Mouse (Mus musculus): ENCODE results near the gene Sept9.

Sept9 gene

DNA sequence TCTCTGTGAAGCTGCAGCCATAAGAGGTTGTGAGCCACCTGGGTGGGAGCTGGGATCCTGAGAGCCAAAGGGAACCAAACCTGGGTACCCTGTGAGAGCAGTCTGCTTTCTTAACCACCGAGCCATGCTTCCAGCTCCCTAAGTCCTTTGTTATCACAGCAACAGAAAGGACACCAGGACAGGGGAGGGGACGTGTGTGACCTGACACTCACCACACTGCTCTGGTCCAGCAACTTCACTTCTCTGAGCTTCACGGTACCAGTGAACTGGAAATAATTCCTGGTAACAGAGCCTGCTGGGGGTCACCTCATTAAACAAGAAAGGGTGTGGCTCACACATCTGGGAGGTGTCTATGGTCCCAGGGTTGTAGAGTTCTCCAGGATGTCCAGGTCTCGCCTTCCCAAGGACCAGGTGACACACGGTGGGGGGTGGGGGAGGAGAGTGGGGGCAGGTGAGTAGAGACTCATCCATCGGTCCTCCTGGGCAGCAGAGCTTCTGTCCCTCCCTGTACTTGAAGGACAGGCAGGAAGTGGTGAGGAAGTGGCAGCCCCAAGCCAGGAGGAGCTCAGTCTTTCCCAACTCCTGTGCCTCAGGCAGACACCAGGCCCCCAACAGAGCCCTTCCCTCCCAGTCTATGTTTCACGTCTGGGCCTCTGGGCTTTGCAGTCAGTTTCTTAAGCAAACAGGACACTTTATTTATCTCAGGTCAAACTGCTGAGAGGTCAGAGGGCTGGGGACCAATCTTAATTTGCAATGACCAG is 191.5 kb downstream of the Sept9 start:
- DNase-seq = no peak

GRCm38 (mm10) chr11:117392251-117392650 is 192.8 kb downstream of the Sept9 start:
- no peak for DNase-seq

DNA sequence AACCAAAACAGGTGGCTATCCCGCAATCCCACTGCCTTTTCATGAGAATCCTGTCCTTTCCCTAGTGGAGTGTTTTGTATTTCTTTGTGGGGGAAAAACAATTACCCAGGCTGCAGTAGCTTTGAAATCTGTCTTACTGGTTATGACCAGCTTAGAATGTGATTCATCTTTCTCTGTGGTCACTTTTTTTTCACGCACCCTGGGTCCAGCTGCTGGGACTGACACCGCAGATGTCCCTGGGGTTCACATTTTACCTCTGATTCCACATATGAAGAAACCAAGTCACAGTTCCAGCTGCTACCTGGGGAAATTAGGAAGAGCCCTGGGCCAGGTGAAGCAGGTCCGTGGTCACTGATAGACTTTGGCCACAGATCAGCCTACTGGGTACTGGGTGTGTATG is 194.3 kb downstream of the Sept9 start:
- no peak for DNase-seq

DNA sequence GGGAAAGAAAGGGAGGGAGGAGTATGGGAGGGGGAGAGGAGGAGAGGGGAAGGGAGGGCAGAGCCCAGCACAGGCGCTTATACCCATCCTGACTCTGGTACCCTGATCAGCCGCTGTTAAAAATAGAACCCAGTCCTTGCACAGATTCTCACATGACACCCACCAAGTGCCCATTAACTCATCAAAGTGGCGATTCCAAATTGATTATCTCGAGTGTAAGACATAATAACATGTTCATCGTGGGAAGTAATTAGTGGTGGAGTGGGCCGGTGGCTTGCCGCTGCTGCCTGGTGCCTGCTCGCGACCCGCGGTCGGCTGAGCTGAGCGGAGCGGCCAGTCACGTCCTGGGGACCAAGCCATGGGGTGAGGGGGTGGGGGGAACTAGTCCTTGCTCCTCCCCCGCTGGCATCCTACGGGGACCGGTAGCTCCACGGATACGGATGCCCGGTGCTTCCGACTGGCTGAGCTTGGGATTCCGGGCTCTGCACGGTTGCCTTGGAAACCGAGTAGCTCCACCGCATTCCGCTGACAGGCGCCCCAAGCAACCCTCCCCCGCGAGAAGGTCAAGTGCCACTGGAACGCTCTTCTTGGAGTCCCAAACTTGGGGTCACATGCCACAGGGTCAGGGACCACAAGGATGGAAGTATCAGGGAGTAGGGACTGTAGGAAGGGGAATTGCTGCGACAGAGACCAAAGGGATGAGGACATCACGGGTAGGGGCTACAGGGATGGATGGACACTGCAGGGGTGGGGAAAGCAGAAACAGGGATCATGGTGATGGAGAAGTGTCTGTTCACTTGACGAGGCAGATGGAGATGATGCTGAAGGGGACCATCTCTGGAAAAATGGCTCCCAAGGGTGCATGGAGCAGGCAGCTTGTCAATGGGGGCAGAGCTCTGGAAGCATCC is 195.0 kb downstream of the Sept9 start:
- DNase-seq = no peak

GRCm38 (mm10) chr11:117395228-117395627 is 195.8 kb downstream of the Sept9 start:
- no peak for DNase-seq

DNA sequence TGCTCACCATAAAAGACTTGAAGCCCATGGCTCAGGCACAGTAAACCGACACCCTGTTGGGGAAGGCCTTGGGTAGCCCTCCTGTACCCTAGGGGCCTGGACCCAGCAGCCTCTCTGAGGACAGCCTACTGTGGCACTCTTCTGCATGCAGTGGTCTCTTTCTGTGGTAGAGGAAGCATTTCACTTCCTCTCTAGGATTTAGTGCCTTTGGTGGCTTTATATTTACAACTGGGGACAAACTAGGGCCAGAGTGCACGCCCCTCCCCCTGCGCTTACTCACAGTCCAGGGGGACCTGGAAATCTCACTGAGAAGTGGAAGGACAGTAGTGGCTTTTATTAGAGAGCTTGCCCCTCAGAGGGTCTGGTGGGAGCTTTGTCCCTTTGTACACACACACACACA is 197.5 kb downstream of the Sept9 start:
- DNase-seq = no peak

DNA sequence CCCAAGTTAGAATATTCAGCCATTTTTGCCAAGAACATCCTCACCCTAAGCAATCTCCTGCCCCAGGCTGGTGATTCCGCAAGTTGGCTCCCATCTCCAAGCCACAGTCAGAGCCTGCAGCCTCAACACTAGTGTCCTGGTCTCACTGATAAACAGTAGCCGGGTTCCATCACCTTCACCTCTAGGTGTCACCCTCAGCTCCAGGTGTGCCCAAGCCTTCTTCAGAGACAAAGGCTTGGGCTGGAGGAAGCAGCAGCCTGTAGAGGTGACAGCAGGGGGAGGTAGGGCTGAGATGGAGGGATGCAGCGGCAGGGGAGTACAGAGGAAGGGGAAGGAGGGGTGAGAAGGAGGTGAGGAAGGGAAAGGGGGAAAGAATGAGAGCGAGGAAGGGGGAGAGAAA is 198.3 kb downstream of the Sept9 start:
- DNase-seq = peak; percentile 30

DNA sequence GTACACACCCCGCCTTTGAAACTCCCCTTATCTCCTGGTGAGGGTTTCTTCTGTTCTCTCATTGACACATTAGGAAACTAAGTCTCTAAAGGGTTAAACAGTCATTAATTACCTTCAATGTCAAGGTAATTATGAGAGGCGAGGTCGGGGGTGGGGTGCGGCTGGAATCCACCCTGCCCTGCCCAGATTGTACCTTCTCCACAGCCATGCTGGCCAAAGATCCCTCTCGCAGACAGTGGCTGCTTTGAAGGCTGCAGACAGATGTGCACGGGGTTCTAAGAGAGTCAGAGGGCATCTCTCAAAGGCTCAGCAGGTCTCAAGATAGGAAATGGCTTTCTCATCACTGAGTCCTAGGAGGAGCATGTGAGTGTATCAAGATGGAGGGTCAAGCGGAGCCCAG is 198.7 kb downstream of the Sept9 start:
- DNase-seq = no peak

GRCm38 (mm10) chr11:117401583-117402367 is 202.3 kb downstream of the Sept9 start:
- no peak for DNase-seq

DNA sequence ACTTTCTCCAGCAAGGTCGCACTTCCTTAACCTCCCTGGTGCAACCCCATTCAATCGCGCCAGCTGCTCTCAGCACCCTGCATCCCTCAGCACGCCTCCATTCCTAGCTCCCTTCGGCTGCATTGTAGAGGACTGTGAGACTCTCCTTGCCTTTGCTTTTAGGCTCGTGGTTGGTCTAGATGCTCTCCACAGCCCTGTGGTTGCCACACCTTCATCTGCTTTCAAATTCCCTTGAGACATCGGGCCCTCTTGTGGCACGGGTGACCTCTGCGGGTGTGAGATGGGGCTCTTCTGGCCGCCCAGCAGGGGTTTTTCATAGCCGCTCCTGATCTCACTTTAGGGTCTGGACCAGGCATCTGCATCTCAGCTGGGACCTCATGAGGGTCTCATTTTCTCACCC is 203.1 kb downstream of the Sept9 start:
- DNase-seq = no peak

DNA sequence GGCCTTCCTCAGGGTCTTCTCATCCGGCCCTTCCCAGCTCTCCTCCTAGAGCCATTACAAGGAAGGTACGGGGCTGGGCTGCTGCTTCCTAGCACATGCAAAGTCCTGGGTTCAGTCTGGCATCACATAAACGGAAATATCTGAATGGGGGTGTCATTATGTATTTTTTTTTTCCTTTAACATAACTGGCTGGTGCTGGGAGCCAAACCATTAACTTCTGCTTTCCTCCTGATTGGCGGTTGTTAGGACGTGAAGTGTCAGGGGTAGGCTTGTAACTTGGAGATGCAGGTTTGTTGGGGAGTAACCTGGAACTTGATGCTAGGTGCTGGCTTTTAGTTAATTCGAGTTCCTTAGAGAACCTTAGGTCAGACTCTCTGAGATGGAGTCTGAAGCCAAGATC is 203.6 kb downstream of the Sept9 start:
- no peak for DNase-seq

DNA sequence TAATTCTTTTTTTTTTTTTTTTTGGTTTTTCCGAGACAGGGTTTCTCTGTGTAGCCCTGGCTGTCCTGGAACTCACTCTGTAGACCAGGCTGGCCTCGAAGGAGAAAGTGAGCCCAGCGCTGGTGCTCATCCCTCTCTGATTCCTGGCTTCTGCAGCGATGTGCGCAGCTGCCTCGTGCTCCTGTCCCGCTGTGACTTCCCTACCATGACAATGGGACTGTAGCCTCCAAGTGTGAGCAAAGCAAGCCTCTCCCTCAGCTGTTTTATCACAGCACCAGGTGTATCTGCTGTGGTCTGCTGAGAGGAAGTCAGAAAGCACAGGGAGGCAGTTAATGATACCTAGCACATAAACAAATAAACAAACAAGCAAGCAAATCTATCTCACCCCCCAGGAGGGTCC is 204.3 kb downstream of the Sept9 start:
- no peak for DNase-seq

- no peak for DNase-seq
Measured at GRCm38 (mm10) chr11:117406711-117407110, 207.2 kb downstream of the Sept9 start.

GRCm38 (mm10) chr11:117407196-117407595 is 207.7 kb downstream of the Sept9 start:
- no peak for DNase-seq

GRCm38 (mm10) chr11:117407651-117408441 is 208.4 kb downstream of the Sept9 start:
- peak; percentile 35 for DNase-seq

DNA sequence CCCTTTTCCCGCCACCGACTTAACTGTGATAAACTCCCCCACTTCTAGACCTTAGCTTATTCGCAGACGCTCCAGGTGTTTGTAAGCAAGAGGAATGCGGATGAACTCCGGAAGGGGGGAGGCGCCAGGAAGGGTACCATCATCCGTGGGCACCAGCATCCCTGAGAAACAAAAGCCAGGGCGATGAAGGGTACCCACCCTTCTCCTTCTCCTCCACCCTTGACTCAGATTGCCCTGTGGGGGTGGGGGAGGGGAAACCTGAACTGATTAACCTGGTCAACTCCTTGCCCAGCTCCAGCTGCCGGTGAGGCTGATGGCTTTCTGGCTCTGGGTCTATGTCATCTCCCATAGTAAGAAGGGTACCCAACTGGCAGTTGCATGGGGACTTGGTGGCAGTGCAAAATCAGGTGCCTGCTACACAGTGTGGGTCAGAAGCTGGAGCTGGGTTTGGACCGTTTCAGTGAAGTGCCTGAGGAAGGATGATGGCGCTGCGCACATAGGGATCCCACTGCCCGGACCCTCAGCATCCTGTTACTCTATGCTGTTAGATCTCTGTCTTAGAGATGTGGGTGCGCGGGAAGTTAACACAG is 209.1 kb downstream of the Sept9 start:
- DNase-seq = peak; percentile 25

GRCm38 (mm10) chr11:117409331-117409730 is 209.9 kb downstream of the Sept9 start:
- peak; percentile 31 for DNase-seq

- DNase-seq = no peak
Measured at GRCm38 (mm10) chr11:117410059-117410458, 210.6 kb downstream of the Sept9 start.

- no peak for DNase-seq
Measured at GRCm38 (mm10) chr11:117411663-117412062, 212.2 kb downstream of the Sept9 start.

All from kidney, adult 11 months (tissue).